Mouse (Mus musculus) CH12.LX (cell line): ENCODE data around the gene Tbx10. TPM values are rescaled to one million over a fixed set of nuclear protein-coding genes. Genes with fewer than 3 reads are reported as not detected.

Source experiments
- DNase-seq: peaks from one replicate; pipeline ENCODE4 v3.0.0-alpha.2; 2013; ENCODE audit errors: extremely low read depth
- H3K27ac ChIP-seq: 2 replicates; pipeline ENCODE4 v1.5.1; 2012; ENCODE audit warnings: low read depth, mild to moderate bottlenecking, control low read depth, moderate library complexity; ENCODE audit not compliant: insufficient read depth
- H3K27me3 ChIP-seq: replicated peaks from 2 replicates; pipeline ENCODE3; 2012; ENCODE audit warnings: inconsistent platforms
- H3K36me3 ChIP-seq, 2 experiments: replicated peaks in 1 of 2; 2 replicates each; pipeline versions ENCODE3 to v1.6.1; 2012; ENCODE audit warnings: inconsistent platforms in 1 of 2, low read length in 1 of 2, mild to moderate bottlenecking in 1 of 2, mixed read lengths in 1 of 2, moderate library complexity in 1 of 2; ENCODE audit not compliant: control insufficient read depth in 1 of 2, insufficient read depth in 1 of 2
- H3K4me1 ChIP-seq, 2 experiments: 2 replicates each; pipeline ENCODE4 v1.6.1; 2012; ENCODE audit warnings: inconsistent platforms in 1 of 2, moderate library complexity in 1 of 2; ENCODE audit not compliant: insufficient read depth in 2 of 2, control insufficient read depth in 1 of 2
- H3K4me2 ChIP-seq: 2 replicates; pipeline ENCODE4 v1.6.1; 2012; ENCODE audit warnings: low read depth, mild to moderate bottlenecking, control low read depth; ENCODE audit not compliant: poor library complexity, insufficient read depth, severe bottlenecking
- H3K4me3 ChIP-seq, 3 experiments: fragments of 150-350 bp in 1 of 3; sonication (generic) in 1 of 3; replicated peaks in 1 of 3; 2 replicates each; pipeline versions ENCODE3 to v1.5.1; 2011 to 2012; ENCODE audit warnings: low read depth in 2 of 3, low read length in 2 of 3, mild to moderate bottlenecking in 2 of 3, moderate library complexity in 2 of 3, control low read depth in 1 of 3, improper control_type of control experiment in 1 of 3, inconsistent platforms in 1 of 3, mixed read lengths in 1 of 3; ENCODE audit not compliant: poor library complexity in 1 of 3
- H3K79me2 ChIP-seq: replicated peaks from 2 replicates; pipeline ENCODE4 v1.6.1; 2012; ENCODE audit warnings: mild to moderate bottlenecking, moderate library complexity; ENCODE audit not compliant: control insufficient read depth, poor library complexity, insufficient read depth, severe bottlenecking; ENCODE audit errors: extremely low read depth
- H3K9ac ChIP-seq: 2 replicates; pipeline ENCODE4 v1.6.1; 2012; ENCODE audit warnings: low read depth, mild to moderate bottlenecking, control low read depth, moderate library complexity; ENCODE audit not compliant: insufficient read depth
- H3K9me3 ChIP-seq: replicated peaks from 2 replicates; pipeline ENCODE3; 2012; ENCODE audit warnings: low read length, inconsistent platforms, mixed read lengths
- CTCF ChIP-seq, 2 experiments: IDR thresholded peaks in 1 of 2; conservative IDR thresholded peaks in 1 of 2; 2 replicates each; pipeline ENCODE4 v1.5.1; 2011 to 2012; ENCODE audit warnings: low read depth in 2 of 2, low read length in 2 of 2, improper control_type of control experiment in 1 of 2, inconsistent platforms in 1 of 2, mild to moderate bottlenecking in 1 of 2, moderate library complexity in 1 of 2
- ETS1 ChIP-seq: conservative IDR thresholded peaks from 2 replicates; pipeline ENCODE4 v1.6.1; 2012; ENCODE audit warnings: low read depth, mild to moderate bottlenecking, inconsistent platforms, low read length, improper control_type of control experiment, moderate library complexity
- GABPA ChIP-seq: IDR thresholded peaks from 2 replicates; pipeline ENCODE4 v1.6.1; 2012; ENCODE audit warnings: low read depth, low read length, improper control_type of control experiment, inconsistent platforms; ENCODE audit not compliant: insufficient replicate concordance
- IRF4 ChIP-seq: IDR thresholded peaks from 2 replicates; pipeline ENCODE4 v1.6.1; 2014; ENCODE audit warnings: low read depth, mild to moderate bottlenecking, inconsistent platforms, low read length, improper control_type of control experiment
- KAT2A ChIP-seq: IDR thresholded peaks from 2 replicates; pipeline ENCODE4 v1.6.1; 2012; ENCODE audit warnings: low read length, improper control_type of control experiment, inconsistent platforms; ENCODE audit not compliant: insufficient replicate concordance
- MAX ChIP-seq: IDR thresholded peaks from 2 replicates; pipeline ENCODE4 v1.6.1; 2011; ENCODE audit warnings: low read length, improper control_type of control experiment
- MAZ ChIP-seq: IDR thresholded peaks from 2 replicates; pipeline ENCODE4 v1.6.1; 2012; ENCODE audit warnings: low read depth, mild to moderate bottlenecking, inconsistent platforms, low read length, improper control_type of control experiment, moderate library complexity
- MXI1 ChIP-seq: IDR thresholded peaks from 2 replicates; pipeline ENCODE4 v1.6.1; 2011; ENCODE audit warnings: mild to moderate bottlenecking, low read depth, low read length, improper control_type of control experiment
- POLR2A ChIP-seq: IDR thresholded peaks from 2 replicates; pipeline ENCODE4 v1.6.1; 2011; ENCODE audit warnings: low read depth, mild to moderate bottlenecking, improper control_type of control experiment, low read length
- POLR2AphosphoS2 ChIP-seq: IDR thresholded peaks from 2 replicates; pipeline ENCODE4 v1.6.1; 2011; ENCODE audit warnings: low read depth, low read length, improper control_type of control experiment
- SIN3A ChIP-seq: IDR thresholded peaks from 2 replicates; pipeline ENCODE4 v1.6.1; 2012; ENCODE audit warnings: low read length, improper control_type of control experiment, inconsistent platforms
- SMC3 ChIP-seq: IDR thresholded peaks from 2 replicates; pipeline ENCODE4 v1.6.1; 2011; ENCODE audit warnings: low read depth, low read length, improper control_type of control experiment
- TCF12 ChIP-seq: IDR thresholded peaks from 2 replicates; pipeline ENCODE4 v1.6.1; 2014; ENCODE audit warnings: low read depth, mild to moderate bottlenecking, inconsistent platforms, low read length, improper control_type of control experiment
- UBTF ChIP-seq: IDR thresholded peaks from 2 replicates; pipeline ENCODE4 v1.6.1; 2012; ENCODE audit warnings: low read depth, mild to moderate bottlenecking, inconsistent platforms, low read length, improper control_type of control experiment, moderate library complexity
- USF1 ChIP-seq: IDR thresholded peaks from 2 replicates; pipeline ENCODE4 v1.6.1; 2014; ENCODE audit warnings: low read depth, mild to moderate bottlenecking, inconsistent platforms, low read length, improper control_type of control experiment
- ZMIZ1 ChIP-seq: IDR thresholded peaks from 2 replicates; pipeline ENCODE4 v1.6.1; 2012; ENCODE audit warnings: low read depth, mild to moderate bottlenecking, inconsistent platforms, low read length, improper control_type of control experiment
- dilution Hi-C: fragments of 300-500 bp; cut with MboI; formaldehyde crosslinking; loops from 2 replicates; pipeline ENCODE4 v1.14.3; 2020; ENCODE audit warnings: low sequenced_read_pairs; ENCODE audit not compliant: extremely low pct_unique_long_range_greater_than_20kb, extremely low pct_ligation_motif_present
- in situ Hi-C: fragments of 300-500 bp; cut with MboI; formaldehyde crosslinking; loops from 3 replicates; pipeline ENCODE4 v1.14.3; 2019; ENCODE audit warnings: low sequenced_read_pairs, low pct_ligation_motif_present, low pct_unique_long_range_greater_than_20kb, mixed read lengths
- polyA plus RNA-seq: library from polyadenylated mRNA; unstranded; fragments of >175 nt; gene quantifications from 2 replicates; pipeline ENCODE4 v1.2.1, GENCODE M21; 2012; ENCODE audit warnings: low read depth; ENCODE audit not compliant: insufficient read length
- total RNA-seq, 2 experiments: library from RNA; depleted of rRNA; stranded (reverse); fragments of 300-350 nt in 1 of 2; fragments of >200 nt in 1 of 2; gene quantifications; 2 replicates each; pipeline ENCODE4 v1.2.3; 2012 to 2014

Gene Tbx10
- total and polyA plus RNA-seq, 3 experiments: not detected

GRCm38 (mm10) chr19:4032668-4033067, 40.1 kb downstream of the Tbx10 start:
- H3K4me2 ChIP-seq: no peak overlapping the region
- H3K9me3 ChIP-seq: peaks cover 10% of the 10 kb centered on the region
- in situ Hi-C loops: no loop called here
- no peak overlapping the region for H3K4me3 ChIP-seq
- H3K79me2 ChIP-seq: peaks cover 4% of the 10 kb centered on the region; the same call in 1 of the 2 replicates
- peaks cover 1% of the 10 kb centered on the region for H3K27me3 ChIP-seq
- H3K9ac ChIP-seq: no peak overlapping the region
- TF ChIP-seq SIN3A: no peak
- TF ChIP-seq ETS1: no peak
- TF ChIP-seq UBTF: no peak
- no peak for TF ChIP-seq IRF4
- TF ChIP-seq SMC3: no peak
- no peak for TF ChIP-seq MAZ
- no peak for TF ChIP-seq POLR2AphosphoS2
- TF ChIP-seq USF1: no peak
- TF ChIP-seq GABPA: no peak
- TF ChIP-seq CTCF (conservative IDR thresholded peaks at IDR 0.05 in 1 of 2, IDR thresholded peaks at IDR 0.05 in 1 of 2; ENCODE audit: low read depth in 2 of 2, low read length in 2 of 2): no peak
- TF ChIP-seq, all 38 proteins: peak for 0
- dilution Hi-C loops: no loop called here
- H3K36me3 ChIP-seq: peaks cover 4 to 15% of the 10 kb centered on the region in 2 experiments
- no peak for DNase-seq
- peaks cover 10 to 16% of the 10 kb centered on the region in 2 experiments for H3K4me1 ChIP-seq
- no peak overlapping the region for H3K27ac ChIP-seq

- dilution Hi-C loops (no loop called here), in situ Hi-C loops (no loop called here)
- H3K9me3 ChIP-seq: peaks cover 4% of the 10 kb centered on the region
- no peak overlapping the region for H3K4me2 ChIP-seq
- H3K4me3 ChIP-seq: no peak overlapping the region
- no peak overlapping the region for H3K27ac ChIP-seq
- H3K27me3 ChIP-seq: peaks cover 1% of the 10 kb centered on the region
- TF ChIP-seq MXI1 (no peak), KAT2A (no peak), MAX (no peak), ZMIZ1 (no peak), POLR2A (no peak), ETS1 (no peak), TCF12 (no peak)
- TF ChIP-seq, all 38 proteins: peak for 0
- H3K4me1 ChIP-seq: peaks cover 10 to 20% of the 10 kb centered on the region in 2 experiments
- H3K36me3 ChIP-seq: peaks cover 4 to 15% of the 10 kb centered on the region in 2 experiments
- no peak for DNase-seq
- peaks cover 4% of the 10 kb centered on the region; the same call in 1 of the 2 replicates for H3K79me2 ChIP-seq
- H3K9ac ChIP-seq: no peak overlapping the region
These were observed 40.7 kb downstream of the Tbx10 start for GRCm38 (mm10) chr19:4033298-4033697.
